Mouse (Mus musculus): ENCODE results near the gene 9530053A07Rik. TPM values are rescaled to one million over a fixed set of nuclear protein-coding genes. Genes with fewer than 3 reads are reported as not detected.

9530053A07Rik gene
- total and polyA plus RNA-seq, 3 experiments: not detected

GRCm38 (mm10) chr7:28175358-28175757 is 46.1 kb downstream of the 9530053A07Rik start:
- no peak for DNase-seq

DNA sequence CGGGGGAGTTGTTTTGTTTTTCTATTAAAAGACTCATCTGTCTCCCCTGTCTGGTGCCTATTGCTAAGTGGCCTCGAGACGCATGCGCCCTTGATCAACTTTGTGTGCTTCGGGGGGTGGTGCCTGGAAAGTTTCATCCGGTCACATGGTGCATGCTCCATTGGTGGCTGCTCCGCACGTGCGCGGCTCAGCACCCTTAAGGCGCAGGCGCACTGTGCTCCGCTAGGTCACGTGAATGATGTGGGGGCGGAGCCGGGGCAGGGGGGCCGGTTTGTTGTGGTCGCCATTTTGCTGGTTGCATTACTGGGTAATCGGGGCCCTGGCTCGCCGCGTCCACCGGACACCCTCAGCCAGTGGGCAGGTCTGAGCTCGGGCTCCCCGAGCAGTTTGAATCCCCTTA is 50.0 kb downstream of the 9530053A07Rik start, which contains the start of gene Dyrk1b:
Dyrk1b (plus strand) TSS at position 242 of the 400 bp plus-strand sequence.
- peak; percentile 99 for DNase-seq

- peak; percentile 97 for DNase-seq
These were observed 50.6 kb downstream of the 9530053A07Rik start for GRCm38 (mm10) chr7:28179741-28180377.

DNA sequence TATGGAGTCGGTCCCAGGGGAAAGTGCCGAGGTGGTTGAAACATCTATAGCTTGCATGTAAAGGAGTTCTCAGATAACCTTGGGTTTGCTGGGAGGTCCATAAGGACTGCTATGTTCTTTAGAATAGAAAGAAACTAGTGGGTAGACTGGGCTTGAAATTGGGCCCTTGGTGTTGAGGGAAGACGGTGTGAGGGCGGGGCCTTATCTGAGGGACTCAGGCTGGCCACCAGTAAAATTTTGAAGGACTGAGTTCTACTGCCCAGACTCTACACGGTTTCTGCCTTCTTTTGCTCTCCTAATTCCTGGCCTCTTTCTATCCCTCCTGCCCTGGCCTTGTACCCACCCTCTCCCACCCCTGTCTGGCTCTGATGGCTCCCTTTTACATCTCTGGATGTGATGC is 51.6 kb downstream of the 9530053A07Rik start:
- no peak for DNase-seq

GRCm38 (mm10) chr7:28181376-28181775 is 52.1 kb downstream of the 9530053A07Rik start:
- DNase-seq: no peak

DNA sequence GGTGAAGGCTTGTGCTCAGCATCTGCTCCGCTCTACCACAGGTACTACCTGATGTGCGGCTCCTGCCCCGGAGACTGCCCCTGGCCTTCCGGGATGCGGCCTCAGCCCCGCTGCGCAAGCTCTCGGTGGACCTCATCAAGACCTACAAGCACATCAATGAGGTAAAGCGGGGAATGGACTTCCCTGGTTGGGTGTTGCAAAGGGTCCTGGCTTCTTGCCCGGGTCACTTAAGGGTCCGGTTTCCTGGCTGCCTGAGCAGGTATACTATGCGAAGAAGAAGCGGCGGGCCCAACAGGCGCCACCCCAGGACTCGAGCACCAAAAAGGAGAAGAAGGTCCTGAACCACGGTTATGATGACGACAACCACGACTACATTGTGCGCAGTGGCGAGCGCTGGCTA is 53.1 kb downstream of the 9530053A07Rik start:
- DNase-seq: no peak

GRCm38 (mm10) chr7:28185884-28186283 is 56.6 kb downstream of the 9530053A07Rik start:
- DNase-seq: no peak

DNA sequence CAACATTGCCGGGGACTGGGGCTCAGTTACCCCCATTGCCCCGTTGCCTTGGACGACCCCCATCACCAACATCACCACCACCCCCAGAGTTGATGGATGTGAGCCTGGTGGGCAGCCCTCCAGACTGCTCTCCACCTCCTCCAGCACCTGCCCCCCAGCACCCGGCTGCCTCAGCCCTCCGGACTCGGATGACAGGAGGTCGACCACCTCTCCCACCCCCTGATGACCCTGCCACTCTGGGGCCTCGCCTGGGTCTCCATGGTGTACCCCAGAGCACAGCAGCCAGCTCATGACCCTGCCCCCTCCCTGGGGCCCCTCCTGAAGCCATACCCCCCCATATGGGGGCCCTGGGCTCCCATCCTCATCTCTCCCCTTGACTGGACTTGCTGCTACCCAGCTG is 57.4 kb downstream of the 9530053A07Rik start:
- no peak for DNase-seq

- no peak for DNase-seq
These were observed 62.2 kb downstream of the 9530053A07Rik start for GRCm38 (mm10) chr7:28191489-28191888.

- no peak for DNase-seq
These were observed 62.6 kb downstream of the 9530053A07Rik start for GRCm38 (mm10) chr7:28191903-28192302.

DNA sequence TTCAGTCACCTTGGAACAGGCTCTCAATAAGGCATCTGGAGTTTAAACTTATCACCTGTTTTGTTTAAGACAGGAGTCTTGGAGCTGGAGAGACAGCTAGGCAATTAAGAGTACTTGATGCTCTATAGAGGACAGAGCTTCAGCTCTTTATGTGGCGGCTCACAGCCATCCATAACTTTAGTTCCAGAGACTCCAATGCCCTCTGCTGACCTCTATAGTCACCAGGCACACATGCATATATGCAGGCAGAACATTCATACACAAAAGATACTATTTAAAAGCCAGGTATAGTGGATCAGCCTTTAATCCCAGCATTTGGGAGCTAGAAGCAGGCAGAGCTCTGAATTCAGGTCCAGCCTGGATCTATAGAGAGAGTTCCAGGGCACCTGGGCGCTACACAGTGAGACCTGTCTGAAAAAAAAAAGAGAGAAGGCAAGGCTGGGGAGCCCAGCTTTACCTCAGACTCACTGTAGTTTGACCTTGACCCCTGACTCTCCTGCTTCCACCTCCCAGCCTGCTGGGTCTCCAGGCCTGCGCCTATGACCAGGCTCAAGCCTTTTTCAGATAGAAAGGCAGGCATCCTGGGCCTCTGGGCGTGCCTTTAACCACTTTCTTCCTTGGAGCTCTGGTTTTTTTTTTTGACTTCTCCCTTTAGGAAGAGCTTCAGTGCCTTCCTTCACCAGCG is 66.3 kb downstream of the 9530053A07Rik start:
- DNase-seq: no peak

DNA sequence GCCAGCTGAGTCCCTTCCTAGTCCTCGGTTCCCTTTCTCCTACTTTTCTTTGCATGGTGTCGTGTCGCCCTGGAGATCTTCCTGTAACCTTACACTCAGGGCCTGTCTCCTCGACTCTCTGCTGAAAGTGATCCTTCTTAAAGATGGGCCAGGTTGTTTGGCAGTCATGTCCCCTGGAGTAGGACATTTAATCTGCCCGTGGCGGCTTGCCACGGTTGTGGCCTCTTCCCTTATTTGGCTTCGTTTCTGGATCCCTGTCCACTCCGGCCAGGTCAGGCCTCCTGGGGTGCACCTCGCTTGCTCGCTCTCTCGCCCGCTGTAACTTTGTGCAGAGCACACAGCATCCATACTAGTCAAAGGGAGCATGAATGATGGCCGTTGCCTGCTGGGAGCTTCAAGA is 67.3 kb downstream of the 9530053A07Rik start:
- DNase-seq: no peak

DNA sequence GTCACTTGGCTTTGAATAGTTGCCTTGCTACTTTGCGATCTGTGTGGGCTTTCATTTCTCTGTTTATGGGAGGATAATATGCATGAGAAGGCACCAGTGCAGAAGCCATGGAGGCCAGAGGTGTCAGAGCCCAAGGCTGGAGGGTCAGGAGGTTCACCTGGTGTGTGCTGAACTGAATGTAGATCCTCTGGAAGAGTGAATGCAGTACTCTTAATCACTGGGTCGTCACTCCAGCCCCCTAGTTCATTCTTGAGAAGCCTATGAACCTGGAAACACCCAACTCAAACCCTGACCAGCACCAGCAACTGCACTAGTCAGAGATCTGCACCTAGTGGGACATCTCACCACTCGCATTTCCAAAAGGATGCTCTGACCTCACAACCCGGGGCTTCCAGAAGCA is 69.8 kb downstream of the 9530053A07Rik start:
- no peak for DNase-seq

DNA sequence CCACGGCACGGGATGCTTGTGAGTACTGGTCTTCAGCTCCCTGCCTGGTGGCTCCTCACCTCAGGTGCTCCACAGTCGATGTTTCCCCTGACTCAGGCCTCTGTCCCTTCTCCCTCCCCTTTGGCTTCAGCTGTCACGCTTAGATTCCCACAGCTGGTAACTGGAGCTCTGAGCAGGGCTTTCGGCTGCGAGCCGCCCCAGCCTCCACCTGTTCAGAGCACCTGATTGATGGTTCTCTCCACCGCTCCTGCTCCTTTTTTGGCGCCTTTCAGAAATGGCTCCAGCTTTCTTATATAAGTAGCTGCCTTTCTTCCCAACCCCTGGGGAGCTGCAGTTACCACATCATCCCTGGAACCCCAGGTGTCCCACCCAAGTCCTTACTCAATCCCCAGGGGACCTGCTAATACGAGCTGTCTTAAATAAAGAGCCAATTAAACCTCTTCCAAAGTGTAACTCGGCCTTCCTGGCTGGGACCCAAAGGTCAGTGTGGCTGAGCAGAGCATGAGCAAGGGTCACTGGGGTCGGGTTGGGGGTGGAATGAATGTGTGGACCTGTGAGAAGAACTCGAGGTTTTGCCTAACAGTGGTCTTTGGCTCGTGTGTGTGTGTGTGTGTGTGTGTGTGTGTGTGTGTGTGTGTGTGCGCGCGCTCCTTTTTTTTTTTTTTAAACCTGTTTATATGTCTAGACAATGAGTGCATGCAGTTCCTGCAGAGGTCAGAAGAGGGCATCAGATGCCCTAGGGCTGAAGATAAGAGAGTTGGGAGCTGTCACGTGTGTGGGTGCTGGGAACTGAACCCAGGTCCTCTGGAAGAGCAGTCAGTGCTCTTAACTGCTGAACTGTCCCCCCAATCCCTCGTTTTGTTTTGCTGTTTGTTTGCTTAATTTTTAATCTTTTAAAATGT is 74.2 kb downstream of the 9530053A07Rik start:
- DNase-seq: peak; percentile 34

DNA sequence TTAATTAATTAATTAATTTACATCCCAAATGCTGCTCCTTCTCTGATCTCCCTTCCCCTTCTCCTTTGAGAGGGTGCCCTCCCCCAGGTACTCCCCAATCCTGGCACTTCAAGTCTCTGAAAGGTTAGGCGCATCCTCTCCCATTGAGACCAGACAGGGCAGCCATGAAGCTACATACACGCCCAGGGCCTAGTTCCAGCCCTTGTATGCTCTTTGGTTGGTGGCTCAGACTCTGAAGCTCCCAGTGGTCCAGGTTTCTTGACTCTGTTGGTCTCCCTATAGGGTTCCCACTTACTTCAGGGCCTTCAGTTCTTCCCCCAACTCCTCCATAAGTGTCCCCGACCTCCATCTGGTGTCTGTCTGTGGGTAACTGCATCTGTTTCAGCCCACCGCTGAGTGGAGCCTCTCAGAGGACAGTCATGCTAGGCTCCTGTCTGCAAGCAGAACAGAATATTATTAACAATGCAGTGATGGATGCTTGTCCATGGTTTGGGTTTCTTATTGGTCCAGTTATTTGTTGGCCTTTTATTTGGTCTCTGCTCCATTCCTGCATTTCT is 76.9 kb downstream of the 9530053A07Rik start:
- DNase-seq: peak; percentile 47

GRCm38 (mm10) chr7:28208396-28208987 is 79.2 kb downstream of the 9530053A07Rik start:
- DNase-seq: no peak

- DNase-seq: peak; percentile 77
These were observed 79.8 kb downstream of the 9530053A07Rik start for GRCm38 (mm10) chr7:28208988-28209508.

DNA sequence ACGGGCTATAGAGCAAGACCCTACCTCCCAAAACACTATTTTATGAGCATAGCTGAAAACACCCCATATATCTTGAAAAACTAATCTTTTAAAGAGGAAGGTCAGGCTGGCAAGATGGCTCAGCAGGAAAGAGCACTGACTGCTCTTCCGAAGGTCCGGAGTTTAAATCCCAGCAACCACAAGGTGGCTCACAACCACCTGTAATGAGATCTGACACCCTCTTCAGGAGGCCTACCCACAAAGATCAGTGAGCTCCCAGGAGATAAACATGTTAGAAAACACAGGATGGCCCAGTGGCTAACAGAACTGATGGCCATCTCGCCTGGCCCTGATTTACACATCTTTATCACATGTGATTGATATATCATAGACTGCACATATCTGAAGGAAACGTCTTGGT is 81.5 kb downstream of the 9530053A07Rik start:
- DNase-seq: no peak

- DNase-seq: peak; percentile 74
These were observed 84.9 kb downstream of the 9530053A07Rik start for GRCm38 (mm10) chr7:28214142-28214541.
